Mouse (Mus musculus) erythroblast, embryonic 14.5 days (primary cell): ENCODE results near the gene Emsy.

Experiments used
- GATA1 ChIP-seq: IDR thresholded peaks from 2 replicates; pipeline ENCODE4 v1.6.1; 2012; ENCODE audit warnings: low read length, inconsistent platforms, mixed read lengths
- TAL1 ChIP-seq: IDR thresholded peaks from 3 replicates; pipeline ENCODE4 v1.6.1; 2012; ENCODE audit warnings: low read length, inconsistent platforms, mixed read lengths

DNA sequence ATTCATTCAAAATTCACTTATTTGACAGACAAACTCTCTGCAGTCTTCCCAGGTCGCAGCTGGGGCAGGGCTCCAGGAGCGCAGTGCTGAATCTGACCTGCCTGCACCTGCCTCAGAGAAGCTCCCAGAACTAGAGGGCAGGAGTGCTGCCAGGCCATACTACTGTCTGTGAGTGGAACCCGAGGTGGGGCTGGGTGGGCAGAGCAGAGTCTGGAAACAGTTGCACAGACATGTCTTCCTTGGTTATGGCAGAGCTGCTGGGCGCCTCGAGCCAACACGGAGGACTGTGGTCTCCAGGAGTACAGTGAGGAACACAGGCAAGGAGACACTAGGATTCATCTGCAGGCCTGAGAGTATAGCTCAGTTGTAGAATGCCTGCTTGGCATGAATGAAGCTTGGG is 92.6 kb downstream of the Emsy start:
- TF ChIP-seq GATA1 (no peak), TAL1 (no peak)
